Mouse (Mus musculus): Measurements from ENCODE around the gene H2al1f.
"Not testable (repeated sequence)": the region's sequence is repeated elsewhere in the genome, so short reads cannot be mapped to it uniquely, and the experiment has no call there.

The H2al1f gene

DNA sequence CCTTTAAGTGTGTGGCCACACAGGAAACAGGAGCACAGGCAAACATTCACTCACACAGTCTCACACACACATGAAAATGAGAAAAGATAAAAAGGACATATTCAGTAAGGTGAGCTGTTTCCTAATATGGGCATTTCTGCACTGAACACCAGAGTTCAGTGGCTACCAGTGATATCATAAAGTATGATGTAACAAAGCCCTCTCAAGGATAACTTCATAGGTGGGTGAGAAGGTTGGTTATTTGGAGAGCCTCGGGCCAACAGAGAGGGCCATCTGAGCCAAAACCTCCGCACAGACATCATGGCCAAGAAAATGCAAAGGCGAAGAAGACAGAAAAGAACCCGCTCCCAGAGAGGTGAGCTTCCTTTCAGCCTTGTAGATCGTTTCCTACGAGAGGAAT, at the start of gene H2al1f:
TSS of gene H2al1f (plus strand) at position 301 of the 400 bp plus-strand sequence.
- not testable (repeated sequence) for DNase-seq (ENCODE audit: low spot score in 2 of 2)

- peak in 1 of 2 experiments; percentile 8 for DNase-seq (ENCODE audit: low spot score in 2 of 2)
Measured at GRCm38 (mm10) chrX:11267791-11268190, 47.2 kb upstream of the H2al1f start.

GRCm38 (mm10) chrX:11269074-11269473, 45.9 kb upstream of the H2al1f start:
- peak; percentile 22 to 23 for DNase-seq (ENCODE audit: low spot score in 2 of 2)

DNA sequence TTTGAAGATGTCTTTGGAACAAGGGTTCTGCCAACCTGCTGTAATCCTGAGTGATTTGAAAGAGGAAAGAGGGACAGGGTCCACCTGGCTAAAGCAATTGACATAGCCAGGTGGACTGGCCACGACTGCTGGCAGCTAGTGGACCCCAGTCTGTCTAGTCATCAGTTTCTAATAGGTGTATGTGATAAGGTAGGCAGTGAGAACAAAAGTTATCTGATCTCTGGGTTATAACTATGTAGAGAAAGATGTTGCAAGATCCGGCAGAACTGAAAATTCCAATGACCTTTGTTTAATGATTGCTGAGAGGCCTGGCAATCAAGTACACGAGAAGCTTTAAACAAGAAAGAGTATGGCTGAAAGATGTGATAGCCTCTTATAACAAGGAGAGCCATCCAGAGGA, 41.8 kb upstream of the H2al1f start:
- no peak for DNase-seq (ENCODE audit: low spot score in 2 of 2)

DNA sequence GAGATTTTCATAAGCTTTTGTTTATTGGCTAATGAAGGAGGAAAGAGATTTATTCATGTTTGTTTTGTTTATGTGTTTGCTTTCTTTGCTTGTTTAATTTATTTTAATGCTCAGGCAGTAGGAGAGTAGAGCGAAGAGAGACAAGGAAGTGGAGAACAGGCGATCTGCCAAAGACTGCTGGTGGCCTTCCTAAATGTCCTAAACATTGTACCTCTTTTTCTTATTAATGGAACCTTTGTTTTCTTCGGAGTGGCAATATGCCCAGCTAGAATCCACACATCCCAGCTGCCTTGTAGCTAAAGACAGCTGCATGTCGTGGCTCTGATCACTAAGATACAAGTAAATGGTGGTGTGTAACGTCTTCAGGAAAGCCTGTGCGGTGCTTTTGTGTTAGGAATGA, 37.9 kb upstream of the H2al1f start:
- no peak for DNase-seq (ENCODE audit: low spot score in 2 of 2)

GRCm38 (mm10) chrX:11280741-11281140, 34.2 kb upstream of the H2al1f start:
- no peak for DNase-seq (ENCODE audit: low spot score in 2 of 2)

DNA sequence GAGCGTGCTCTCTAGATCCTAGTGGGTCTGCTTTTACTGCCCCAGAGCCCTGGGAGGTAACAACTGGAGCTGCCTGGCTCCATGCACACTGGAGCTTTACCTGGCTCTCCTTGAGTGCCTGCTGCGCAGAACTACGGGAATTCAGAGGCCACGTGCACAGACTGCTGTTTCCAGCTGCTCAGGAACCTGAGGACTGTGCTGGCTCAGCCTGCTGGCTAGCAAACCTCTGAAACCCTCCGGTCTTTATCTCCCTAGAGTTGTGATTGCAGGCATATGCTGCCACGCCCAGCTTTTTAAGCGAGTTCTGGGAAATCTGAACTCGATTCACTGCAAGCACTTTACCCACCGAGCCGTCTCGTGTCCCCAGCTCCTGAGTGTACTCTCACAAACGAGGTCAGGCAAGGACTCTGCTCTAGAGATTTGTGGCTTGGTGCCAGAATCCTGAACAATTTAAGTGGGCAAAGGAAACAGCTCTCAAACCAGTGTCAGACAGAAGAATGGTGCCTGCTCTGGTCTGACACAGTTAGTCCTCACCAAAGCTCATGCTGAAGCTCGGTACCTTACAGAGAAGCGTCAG, 26.6 kb upstream of the H2al1f start:
- DNase-seq (ENCODE audit: low spot score in 2 of 2), result no peak

DNA sequence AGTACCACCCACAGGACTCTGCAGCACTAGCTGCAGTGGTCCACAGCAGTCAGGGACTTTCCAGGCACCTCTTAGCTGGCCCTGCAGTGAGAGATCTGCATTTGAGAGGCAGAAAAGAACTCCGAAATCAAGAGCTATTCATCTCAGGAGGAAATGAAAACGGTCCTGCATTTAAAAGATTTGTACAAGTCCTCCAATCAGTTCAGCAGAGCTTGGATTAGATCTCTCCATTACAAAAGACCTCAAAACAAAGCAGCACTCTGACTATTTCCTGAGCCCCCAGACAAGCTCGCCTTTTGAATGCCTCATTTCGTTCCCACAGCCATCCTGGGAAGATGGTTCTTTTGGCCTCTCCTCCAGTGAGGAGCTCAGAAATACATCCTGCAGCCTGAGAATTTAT, 25.7 kb upstream of the H2al1f start:
- no peak for DNase-seq (ENCODE audit: low spot score in 2 of 2)

- DNase-seq (ENCODE audit: low spot score in 2 of 2), result not testable (repeated sequence)
Measured at GRCm38 (mm10) chrX:11298957-11299356, 16.0 kb upstream of the H2al1f start, which contains the start of gene H2al1a. H2al1a (plus strand) TSS chrX:11299257.

GRCm38 (mm10) chrX:11302132-11302531, 12.8 kb upstream of the H2al1f start, which contains the start of gene H2al1b:
H2al1b (plus strand) TSS chrX:11302432.
- not testable (repeated sequence) for DNase-seq (ENCODE audit: low spot score in 2 of 2)

DNA sequence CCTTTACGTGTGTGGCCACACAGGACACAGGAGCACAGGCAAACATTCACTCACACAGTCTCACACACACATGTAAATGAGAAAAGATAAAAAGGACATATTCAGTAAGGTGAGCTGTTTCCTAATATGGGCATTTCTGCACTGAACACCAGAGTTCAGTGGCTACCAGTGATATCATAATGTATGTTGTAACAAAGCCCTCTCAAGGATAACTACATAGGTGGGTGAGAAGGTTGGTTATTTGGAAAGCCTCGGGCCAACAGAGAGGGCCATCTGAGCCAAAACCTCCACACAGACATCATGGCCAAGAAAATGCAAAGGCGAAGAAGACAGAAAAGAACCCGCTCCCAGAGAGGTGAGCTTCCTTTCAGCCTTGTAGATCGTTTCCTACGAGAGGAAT, 9.6 kb upstream of the H2al1f start, which contains the start of gene H2al1c:
TSS of gene H2al1c (plus strand) at position 301 of the 400 bp plus-strand sequence.
- not testable (repeated sequence) for DNase-seq (ENCODE audit: low spot score in 2 of 2)

- DNase-seq (ENCODE audit: low spot score in 2 of 2), result not testable (repeated sequence)
Measured at GRCm38 (mm10) chrX:11308524-11308923, 6.4 kb upstream of the H2al1f start, which contains the start of gene H2al1d. H2al1d (plus strand) TSS chrX:11308824.

DNA sequence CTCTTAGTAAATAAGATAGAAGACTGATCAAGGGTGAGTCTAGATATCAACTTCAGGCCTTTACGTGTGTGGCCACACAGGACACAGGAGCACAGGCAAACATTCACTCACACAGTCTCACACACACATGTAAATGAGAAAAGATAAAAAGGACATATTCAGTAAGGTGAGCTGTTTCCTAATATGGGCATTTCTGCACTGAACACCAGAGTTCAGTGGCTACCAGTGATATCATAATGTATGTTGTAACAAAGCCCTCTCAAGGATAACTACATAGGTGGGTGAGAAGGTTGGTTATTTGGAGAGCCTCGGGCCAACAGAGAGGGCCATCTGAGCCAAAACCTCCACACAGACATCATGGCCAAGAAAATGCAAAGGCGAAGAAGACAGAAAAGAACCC, 3.3 kb upstream of the H2al1f start, which contains the start of gene H2al1e:
TSS of gene H2al1e (plus strand) at position 301 of the 400 bp plus-strand sequence.
- not testable (repeated sequence) for DNase-seq (ENCODE audit: low spot score in 2 of 2)

- DNase-seq (ENCODE audit: low spot score in 2 of 2), result not testable (repeated sequence)
Measured at GRCm38 (mm10) chrX:11317956-11318355, 3.0 kb downstream of the H2al1f start, which contains the start of gene H2al1g. H2al1g (plus strand) TSS chrX:11318256.

DNA sequence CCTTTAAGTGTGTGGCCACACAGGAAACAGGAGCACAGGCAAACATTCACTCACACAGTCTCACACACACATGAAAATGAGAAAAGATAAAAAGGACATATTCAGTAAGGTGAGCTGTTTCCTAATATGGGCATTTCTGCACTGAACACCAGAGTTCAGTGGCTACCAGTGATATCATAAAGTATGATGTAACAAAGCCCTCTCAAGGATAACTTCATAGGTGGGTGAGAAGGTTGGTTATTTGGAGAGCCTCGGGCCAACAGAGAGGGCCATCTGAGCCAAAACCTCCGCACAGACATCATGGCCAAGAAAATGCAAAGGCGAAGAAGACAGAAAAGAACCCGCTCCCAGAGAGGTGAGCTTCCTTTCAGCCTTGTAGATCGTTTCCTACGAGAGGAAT, 6.2 kb downstream of the H2al1f start, which contains the start of gene H2al1h:
TSS of gene H2al1h (plus strand) at position 301 of the 400 bp plus-strand sequence.
- not testable (repeated sequence) for DNase-seq (ENCODE audit: low spot score in 2 of 2)

DNA sequence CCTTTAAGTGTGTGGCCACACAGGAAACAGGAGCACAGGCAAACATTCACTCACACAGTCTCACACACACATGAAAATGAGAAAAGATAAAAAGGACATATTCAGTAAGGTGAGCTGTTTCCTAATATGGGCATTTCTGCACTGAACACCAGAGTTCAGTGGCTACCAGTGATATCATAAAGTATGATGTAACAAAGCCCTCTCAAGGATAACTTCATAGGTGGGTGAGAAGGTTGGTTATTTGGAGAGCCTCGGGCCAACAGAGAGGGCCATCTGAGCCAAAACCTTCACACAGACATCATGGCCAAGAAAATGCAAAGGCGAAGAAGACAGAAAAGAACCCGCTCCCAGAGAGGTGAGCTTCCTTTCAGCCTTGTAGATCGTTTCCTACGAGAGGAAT, 9.4 kb downstream of the H2al1f start, which contains the start of gene H2al1i:
TSS of gene H2al1i (plus strand) at position 301 of the 400 bp plus-strand sequence.
- DNase-seq (ENCODE audit: low spot score in 2 of 2), result not testable (repeated sequence)

DNA sequence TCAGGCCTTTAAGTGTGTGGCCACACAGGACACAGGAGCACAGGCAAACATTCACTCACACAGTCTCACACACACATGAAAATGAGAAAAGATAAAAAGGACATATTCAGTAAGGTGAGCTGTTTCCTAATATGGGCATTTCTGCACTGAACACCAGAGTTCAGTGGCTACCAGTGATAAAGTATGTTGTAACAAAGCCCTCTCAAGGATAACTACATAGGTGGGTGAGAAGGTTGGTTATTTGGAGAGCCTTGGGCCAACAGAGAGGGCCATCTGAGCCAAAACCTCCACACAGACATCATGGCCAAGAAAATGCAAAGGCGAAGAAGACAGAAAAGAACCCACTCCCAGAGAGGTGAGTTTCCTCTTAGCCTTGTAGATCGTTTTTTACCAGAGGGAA, 12.6 kb downstream of the H2al1f start, which contains the start of gene H2al1j:
TSS of gene H2al1j (plus strand) at position 301 of the 400 bp plus-strand sequence.
- DNase-seq (ENCODE audit: low spot score in 2 of 2), result not testable (repeated sequence)

GRCm38 (mm10) chrX:11345762-11346161, 30.8 kb downstream of the H2al1f start:
- DNase-seq (ENCODE audit: low spot score in 2 of 2), result no peak

DNA sequence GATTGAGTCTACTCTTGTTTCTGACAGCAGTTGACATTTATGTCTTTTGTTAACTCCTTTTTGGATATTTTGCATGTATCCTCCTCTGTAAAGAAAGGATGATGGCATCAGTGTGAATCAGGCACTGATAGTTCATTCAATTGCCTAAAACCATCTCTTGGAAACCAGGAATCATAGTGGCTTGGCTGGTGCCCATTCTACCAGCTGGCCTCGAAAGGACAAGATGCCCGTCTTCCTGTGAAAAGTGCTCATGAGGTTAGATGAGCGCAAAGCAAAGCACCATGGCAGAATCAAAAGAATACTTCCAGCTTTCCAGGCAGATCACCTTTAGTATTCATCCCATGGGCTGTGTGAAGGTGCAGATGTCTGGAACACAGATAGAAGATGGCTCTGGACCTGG, 31.8 kb downstream of the H2al1f start:
- DNase-seq (ENCODE audit: low spot score in 2 of 2), result no peak

- DNase-seq (ENCODE audit: low spot score in 2 of 2), result no peak
Measured at GRCm38 (mm10) chrX:11360823-11361222, 45.9 kb downstream of the H2al1f start.

GRCm38 (mm10) chrX:11361261-11361660, 46.3 kb downstream of the H2al1f start:
- no peak for DNase-seq (ENCODE audit: low spot score in 2 of 2)

- DNase-seq (ENCODE audit: low spot score in 2 of 2), result no peak
Measured at GRCm38 (mm10) chrX:11363890-11364289, 48.9 kb downstream of the H2al1f start.

Data from frontal cortex, postnatal 10 days (tissue).